8 mouse cellular contexts compared by ENCODE assay signal in genomic region chr1:55890511-55891151, GRCm38 (mm10).
DNase-seq lines count a peak whose midpoint lies in the region; ATAC-seq and TF ChIP-seq lines count a peak whose summit lies in the region.

No protein-coding gene starts in this region.

- H3K27me3 ChIP-seq in limb, embryonic 11.5 days (ENCODE audit: control insufficient read depth, insufficient read depth, low read length) = peaks cover 3% of the 10 kb centered on the region; the same call in 1 of the 2 replicates
- peaks cover 56% of the 10 kb centered on the region for H3K27me3 ChIP-seq in limb, embryonic 10.5 days (ENCODE audit: low read depth, poor library complexity, severe bottlenecking)
- H3K27me3 ChIP-seq in intestine, embryonic 15.5 days (replicated peaks) = 0 out of 2 replicates have a peak, but pooled peaks cover 3% of the 10 kb centered on the region
- peaks cover 49% of the 10 kb centered on the region for H3K27me3 ChIP-seq in midbrain, embryonic 16.5 days (ENCODE audit: control insufficient read depth, insufficient read depth, low read depth, low read length)
- no peaks in the 10 kb centered on the region for H3K27me3 ChIP-seq in thymus, adult 2 months (ENCODE audit: control insufficient read depth, insufficient read depth, low read length)

- peak; percentile 42 for DNase-seq in limb, embryonic 11.5 days (ENCODE audit: low spot score)
- DNase-seq in limb, embryonic 10.5 days (ENCODE audit: low spot score) = no peak
- DNase-seq in embryo, embryonic 10 days (ENCODE audit: low spot score) = peak; percentile 75
- no peak for DNase-seq in adrenal gland, adult 18-20 months (ENCODE audit: low spot score in 2 of 2)
- DNase-seq in thymus, adult 2 months = no peak

- no peak overlapping the region for H3K4me3 ChIP-seq in limb, embryonic 11.5 days (ENCODE audit: low read depth, low read length)
- H3K4me3 ChIP-seq in limb, embryonic 10.5 days = no peak overlapping the region
- no peak overlapping the region for H3K4me3 ChIP-seq in intestine, embryonic 15.5 days (replicated peaks)
- no peak overlapping the region for H3K4me3 ChIP-seq in midbrain, embryonic 16.5 days (ENCODE audit: low read depth, low read length)
- no peak overlapping the region for H3K4me3 ChIP-seq in thymus, adult 2 months (ENCODE audit: control insufficient read depth, insufficient read depth, low read length)

- no peak overlapping the region for H3K9ac ChIP-seq in limb, embryonic 11.5 days (ENCODE audit: low read length)
- no peak overlapping the region for H3K9ac ChIP-seq in intestine, embryonic 15.5 days
- no peak overlapping the region for H3K9ac ChIP-seq in midbrain, embryonic 16.5 days (ENCODE audit: low read depth, low read length)

- no peaks in the 10 kb centered on the region for H3K9me3 ChIP-seq in limb, embryonic 11.5 days (ENCODE audit: control insufficient read depth, low read length)
- no peaks in the 10 kb centered on the region for H3K9me3 ChIP-seq in limb, embryonic 10.5 days (replicated peaks)
- no peaks in the 10 kb centered on the region for H3K9me3 ChIP-seq in intestine, embryonic 15.5 days
- no peaks in the 10 kb centered on the region for H3K9me3 ChIP-seq in midbrain, embryonic 16.5 days (replicated peaks; ENCODE audit: control insufficient read depth, low read length, poor library complexity, severe bottlenecking)

- TF ChIP-seq POLR2A in thymus, adult 2 months (IDR thresholded peaks at IDR 0.05; ENCODE audit: control insufficient read depth, extremely low read depth, insufficient read depth, low read length, poor library complexity) = no peak

- no peaks in the 10 kb centered on the region for H3K36me3 ChIP-seq in limb, embryonic 11.5 days (ENCODE audit: control insufficient read depth, insufficient read depth, low read length)
- no peaks in the 10 kb centered on the region for H3K36me3 ChIP-seq in limb, embryonic 10.5 days
- H3K36me3 ChIP-seq in intestine, embryonic 15.5 days = no peaks in the 10 kb centered on the region
- H3K36me3 ChIP-seq in midbrain, embryonic 16.5 days (ENCODE audit: control insufficient read depth, insufficient read depth, low read length) = no peaks in the 10 kb centered on the region
- no peaks in the 10 kb centered on the region for H3K36me3 ChIP-seq in thymus, adult 2 months (ENCODE audit: control insufficient read depth, insufficient read depth, low read length)

- 57% methylated on average over 15 of the region's 15 CpGs for WGBS in limb, embryonic 11.5 days
- 60% methylated on average over 15 of the region's 15 CpGs for WGBS in limb, embryonic 10.5 days
- WGBS in intestine, embryonic 15.5 days = 53% methylated on average over 15 of the region's 15 CpGs
- 54% methylated on average over 15 of the region's 15 CpGs for WGBS in midbrain, embryonic 16.5 days
- 62% methylated on average over 15 of the region's 15 CpGs for WGBS in thymus, adult 2 months

- no peak overlapping the region for H3K27ac ChIP-seq in limb, embryonic 11.5 days (replicated peaks; ENCODE audit: low read depth, low read length)
- H3K27ac ChIP-seq in limb, embryonic 10.5 days = no peak overlapping the region
- H3K27ac ChIP-seq in intestine, embryonic 15.5 days = no peak overlapping the region
- no peak overlapping the region for H3K27ac ChIP-seq in midbrain, embryonic 16.5 days (ENCODE audit: low read length)
- no peak overlapping the region for H3K27ac ChIP-seq in thymus, adult 2 months (ENCODE audit: control insufficient read depth, insufficient read depth, low read length)

- ATAC-seq in limb, embryonic 11.5 days (ENCODE audit: insufficient number of reproducible peaks, low FRiP score, low TSS enrichment, low read depth) = no peak
- ATAC-seq in intestine, embryonic 15.5 days = 0 out of 2 replicates have a peak, but pooled peaks have one; percentile 43
- 0 out of 2 replicates have a peak, but pooled peaks have one; percentile 55 for ATAC-seq in midbrain, embryonic 16.5 days
- no peak for ATAC-seq in monocyte, adult 5-6 weeks (replicated peaks; ENCODE audit: insufficient number of reproducible peaks, low FRiP score, low TSS enrichment, poor library complexity, severe bottlenecking)

- no peak overlapping the region for H3K4me2 ChIP-seq in limb, embryonic 11.5 days (ENCODE audit: low read depth, severe bottlenecking)
- peak overlapping the region; percentile 24 for H3K4me2 ChIP-seq in intestine, embryonic 15.5 days (replicated peaks)
- H3K4me2 ChIP-seq in midbrain, embryonic 16.5 days (ENCODE audit: low read length) = no peak overlapping the region

- no peak for TF ChIP-seq CTCF in thymus, adult 2 months (IDR thresholded peaks at IDR 0.05; ENCODE audit: borderline replicate concordance, control insufficient read depth, extremely low read depth, insufficient read depth, low read length, poor library complexity)

- 0 out of 2 replicates have a peak, but pooled peaks cover 2% of the 10 kb centered on the region for H3K4me1 ChIP-seq in limb, embryonic 11.5 days (ENCODE audit: control insufficient read depth, insufficient read depth, low read length)
- H3K4me1 ChIP-seq in limb, embryonic 10.5 days = peaks cover 14% of the 10 kb centered on the region
- H3K4me1 ChIP-seq in intestine, embryonic 15.5 days (replicated peaks) = no peaks in the 10 kb centered on the region
- H3K4me1 ChIP-seq in midbrain, embryonic 16.5 days (ENCODE audit: control insufficient read depth, insufficient read depth, low read length) = peaks cover 12% of the 10 kb centered on the region
- no peaks in the 10 kb centered on the region for H3K4me1 ChIP-seq in thymus, adult 2 months (replicated peaks; ENCODE audit: control insufficient read depth, insufficient read depth, low read length)

Comparison
In these comparisons a context has a peak if more than half of its experiments do, and no peak if none do; other contexts are left out.
1. DNase-seq: peak in limb, embryonic 11.5 days (single experiment) and embryo, embryonic 10 days (single experiment); none in limb, embryonic 10.5 days (single experiment), adrenal gland, adult 18-20 months (0 of 2) and thymus, adult 2 months (single experiment).
2. ATAC-seq: peak in intestine, embryonic 15.5 days (single experiment) and midbrain, embryonic 16.5 days (single experiment); none in limb, embryonic 11.5 days (single experiment) and monocyte, adult 5-6 weeks (single experiment).